Mouse (Mus musculus): ENCODE results near the gene Taf4. TPM values are rescaled to one million over a fixed set of nuclear protein-coding genes. Genes with fewer than 3 reads are reported as not detected.
A peak's percentile ranks its signal among the peaks of the same experiment; 100 is the strongest.

Gene Taf4
- polyA plus RNA-seq, 1 experiment from 2014 or later: 6.2 TPM

DNA sequence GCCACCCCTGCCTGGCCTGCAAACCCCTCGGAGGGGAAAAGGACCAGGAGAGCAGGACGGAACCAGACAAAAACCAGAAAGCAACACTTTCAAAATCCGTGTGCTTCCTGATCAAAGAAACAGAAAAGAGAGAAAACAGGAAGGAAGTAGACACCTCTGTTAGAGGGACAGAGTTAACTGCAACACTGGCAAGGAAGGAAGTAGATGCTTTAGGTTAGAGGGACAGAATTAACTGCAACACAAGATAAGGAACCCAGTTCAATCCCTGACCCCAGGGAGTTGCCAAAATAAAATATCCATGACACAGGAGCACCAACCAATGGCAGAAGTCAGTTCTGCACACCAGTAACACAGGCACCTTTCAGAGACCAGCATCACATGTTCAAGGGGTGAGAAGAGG is 42.3 kb downstream of the Taf4 start:
- Histone ChIP-seq H3K27me3 (ENCODE audit: control insufficient read depth, insufficient read depth, low read length) (no peaks in the 10 kb centered on the region), H3K4me2 (ENCODE audit: low read depth) (no peak overlapping the region), H3K9me3 (ENCODE audit: control insufficient read depth, low read length) (no peaks in the 10 kb centered on the region), H3K4me3 (ENCODE audit: low read depth, low read length) (no peak overlapping the region), H3K27ac (ENCODE audit: low read depth, low read length) (no peak overlapping the region), H3K4me1 (ENCODE audit: control insufficient read depth, insufficient read depth, low read length) (no peaks in the 10 kb centered on the region), H3K9ac (ENCODE audit: low read length) (no peak overlapping the region), H3K36me3 (ENCODE audit: control insufficient read depth, insufficient read depth, low read length) (peaks cover 7% of the 10 kb centered on the region)
- ATAC-seq (ENCODE audit: insufficient read depth, low FRiP score, low TSS enrichment) (no peak), DNase-seq (ENCODE audit: low spot score) (no peak)
- WGBS: 74% methylated on average over 3 of the region's 3 CpGs

DNA sequence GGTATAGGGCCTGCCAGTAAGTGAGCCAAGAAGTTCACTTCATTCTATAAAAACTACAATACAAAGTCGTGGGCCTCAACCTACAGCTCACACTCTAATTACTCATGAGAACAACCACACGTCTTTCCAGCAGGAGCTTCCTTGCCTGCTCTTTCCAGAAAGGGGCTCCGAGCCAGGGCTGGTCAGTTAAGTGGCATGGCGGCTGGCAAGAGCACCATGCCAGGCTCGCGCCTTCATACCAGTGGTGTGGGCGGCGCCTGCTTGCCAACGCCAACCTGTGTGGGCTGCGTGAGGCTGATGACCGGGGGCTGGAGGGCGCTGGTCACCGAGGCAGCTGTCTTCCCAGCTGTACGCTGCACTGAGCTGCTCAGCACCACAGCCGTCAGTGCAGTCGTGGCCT is 44.7 kb downstream of the Taf4 start:
- Histone ChIP-seq H3K27me3 (ENCODE audit: control insufficient read depth, insufficient read depth, low read length) (no peaks in the 10 kb centered on the region), H3K9ac (ENCODE audit: low read length) (no peak overlapping the region), H3K36me3 (ENCODE audit: control insufficient read depth, insufficient read depth, low read length) (peaks cover 7% of the 10 kb centered on the region), H3K27ac (ENCODE audit: low read depth, low read length) (no peak overlapping the region), H3K9me3 (ENCODE audit: control insufficient read depth, low read length) (no peaks in the 10 kb centered on the region), H3K4me1 (ENCODE audit: control insufficient read depth, insufficient read depth, low read length) (no peaks in the 10 kb centered on the region), H3K4me3 (ENCODE audit: low read depth, low read length) (no peak overlapping the region), H3K4me2 (ENCODE audit: low read depth) (no peak overlapping the region)
- 93% methylated on average over 16 of the region's 16 CpGs for WGBS
- no peak for DNase-seq (ENCODE audit: low spot score)
- ATAC-seq (ENCODE audit: insufficient read depth, low FRiP score, low TSS enrichment): no peak

DNA sequence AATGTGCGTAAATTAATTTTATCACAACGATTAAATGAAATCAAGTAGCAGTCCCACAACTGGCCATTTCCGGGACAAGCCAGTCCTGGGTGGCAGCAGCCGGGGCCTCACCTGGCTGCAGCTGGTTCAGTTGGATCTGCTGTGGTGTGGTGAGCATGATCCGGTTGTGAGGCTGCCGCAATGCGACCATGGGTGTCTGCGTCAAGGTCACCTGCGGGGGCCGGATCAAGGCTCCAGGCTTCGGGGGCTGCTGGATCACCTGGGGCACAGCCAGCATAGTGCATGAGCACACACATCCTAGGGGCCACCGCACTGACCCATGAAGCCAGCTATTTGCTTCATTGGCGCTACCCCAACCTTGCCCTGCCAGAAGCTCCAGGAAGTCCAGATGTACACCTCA is 47.3 kb downstream of the Taf4 start:
- WGBS: 84% methylated on average over 13 of the region's 13 CpGs
- H3K27ac ChIP-seq (ENCODE audit: low read depth, low read length): no peak overlapping the region
- H3K9ac ChIP-seq (ENCODE audit: low read length): no peak overlapping the region
- H3K4me3 ChIP-seq (ENCODE audit: low read depth, low read length): no peak overlapping the region
- H3K36me3 ChIP-seq (ENCODE audit: control insufficient read depth, insufficient read depth, low read length): peaks cover 12% of the 10 kb centered on the region
- H3K27me3 ChIP-seq (ENCODE audit: control insufficient read depth, insufficient read depth, low read length): no peaks in the 10 kb centered on the region
- H3K4me1 ChIP-seq (ENCODE audit: control insufficient read depth, insufficient read depth, low read length): no peaks in the 10 kb centered on the region
- no peak for DNase-seq (ENCODE audit: low spot score)
- ATAC-seq (ENCODE audit: insufficient read depth, low FRiP score, low TSS enrichment): no peak
- H3K9me3 ChIP-seq (ENCODE audit: control insufficient read depth, low read length): no peaks in the 10 kb centered on the region
- H3K4me2 ChIP-seq (ENCODE audit: low read depth): no peak overlapping the region

DNA sequence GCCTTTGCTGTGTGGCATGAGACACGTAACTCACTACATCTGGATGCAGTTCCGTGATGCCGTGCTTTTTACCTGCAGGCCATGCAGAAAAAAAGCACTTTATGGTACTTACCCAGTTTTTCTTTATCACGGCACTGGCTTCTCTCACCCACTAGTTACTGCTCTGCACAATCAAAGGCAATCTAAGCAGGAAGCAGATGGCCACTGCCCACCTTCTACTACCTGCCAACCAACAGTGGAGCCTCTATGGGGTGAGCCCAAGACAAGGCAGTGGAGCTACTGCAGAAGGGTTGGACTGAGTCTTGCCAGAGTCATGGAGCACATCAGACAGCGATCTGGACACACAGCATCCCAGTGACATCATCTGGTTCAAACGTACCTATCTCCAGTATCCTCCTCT is 52.4 kb downstream of the Taf4 start:
- Histone ChIP-seq H3K4me1 (ENCODE audit: control insufficient read depth, insufficient read depth, low read length) (no peaks in the 10 kb centered on the region), H3K4me3 (ENCODE audit: low read depth, low read length) (no peak overlapping the region), H3K27ac (ENCODE audit: low read depth, low read length) (no peak overlapping the region), H3K9me3 (ENCODE audit: control insufficient read depth, low read length) (no peaks in the 10 kb centered on the region), H3K36me3 (ENCODE audit: control insufficient read depth, insufficient read depth, low read length) (peaks cover 32% of the 10 kb centered on the region), H3K4me2 (ENCODE audit: low read depth) (no peak overlapping the region), H3K9ac (ENCODE audit: low read length) (no peak overlapping the region), H3K27me3 (ENCODE audit: control insufficient read depth, insufficient read depth, low read length) (no peaks in the 10 kb centered on the region)
- ATAC-seq (ENCODE audit: insufficient read depth, low FRiP score, low TSS enrichment) (no peak), DNase-seq (ENCODE audit: low spot score) (no peak)
- 93% methylated on average over 6 of the region's 6 CpGs for WGBS

DNA sequence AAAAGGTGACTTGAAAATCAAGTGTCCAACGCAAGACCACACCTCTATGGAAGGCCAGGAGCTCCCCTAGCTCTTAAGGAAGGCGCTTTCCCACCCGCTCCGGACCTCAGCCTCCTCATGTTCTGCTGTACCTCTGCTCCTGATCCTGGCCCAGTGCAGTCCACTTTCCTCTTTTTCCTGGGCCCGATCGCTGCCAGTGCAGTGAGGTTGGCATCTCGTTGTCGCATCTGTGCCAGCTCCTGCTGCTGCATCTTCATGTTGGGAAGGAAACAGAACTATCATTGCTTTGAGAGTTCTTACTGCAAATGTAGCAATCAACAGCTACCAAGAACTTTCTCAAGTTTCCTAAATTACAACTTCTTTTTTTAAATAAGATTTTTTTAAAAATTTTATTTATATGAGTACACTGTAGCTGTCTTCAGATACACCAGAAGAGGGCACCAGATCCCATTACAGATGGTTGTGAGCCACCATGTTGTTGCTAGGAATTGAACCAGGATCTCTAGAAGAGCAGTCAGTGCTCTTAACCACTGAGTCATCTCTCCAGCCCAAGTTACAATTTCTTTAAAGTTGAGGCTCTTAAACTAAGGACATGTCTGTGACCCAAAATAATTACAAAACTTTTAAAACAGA is 55.3 kb downstream of the Taf4 start:
- H3K27ac ChIP-seq (ENCODE audit: low read depth, low read length): no peak overlapping the region
- no peaks in the 10 kb centered on the region for H3K9me3 ChIP-seq (ENCODE audit: control insufficient read depth, low read length)
- WGBS: 92% methylated on average over 8 of the region's 8 CpGs
- H3K4me2 ChIP-seq (ENCODE audit: low read depth): no peak overlapping the region
- H3K4me3 ChIP-seq (ENCODE audit: low read depth, low read length): no peak overlapping the region
- ATAC-seq (ENCODE audit: insufficient read depth, low FRiP score, low TSS enrichment): no peak
- H3K4me1 ChIP-seq (ENCODE audit: control insufficient read depth, insufficient read depth, low read length): no peaks in the 10 kb centered on the region
- no peak overlapping the region for H3K9ac ChIP-seq (ENCODE audit: low read length)
- no peak for DNase-seq (ENCODE audit: low spot score)
- H3K27me3 ChIP-seq (ENCODE audit: control insufficient read depth, insufficient read depth, low read length): no peaks in the 10 kb centered on the region
- peaks cover 32% of the 10 kb centered on the region for H3K36me3 ChIP-seq (ENCODE audit: control insufficient read depth, insufficient read depth, low read length)

DNA sequence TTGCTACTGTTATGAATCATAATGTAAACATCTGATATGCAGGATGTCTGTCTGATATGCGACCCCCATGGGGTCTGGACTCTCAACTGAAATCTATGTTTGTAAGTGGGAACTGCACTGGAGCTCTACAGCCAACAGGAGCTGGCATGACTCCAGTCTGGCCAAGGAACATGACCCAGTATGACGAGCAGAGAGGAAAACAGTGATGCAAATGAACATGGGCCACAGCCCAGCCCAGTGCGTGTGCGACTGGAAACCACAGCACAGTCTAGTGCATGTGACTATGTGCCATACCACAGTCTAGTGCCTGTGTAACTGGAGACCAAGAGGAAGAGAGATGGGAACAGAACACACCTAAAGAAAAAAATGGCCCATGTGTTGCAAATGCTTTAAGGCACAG is 56.4 kb downstream of the Taf4 start:
- Histone ChIP-seq H3K4me2 (ENCODE audit: low read depth) (no peak overlapping the region), H3K36me3 (ENCODE audit: control insufficient read depth, insufficient read depth, low read length) (peaks cover 30% of the 10 kb centered on the region), H3K27ac (ENCODE audit: low read depth, low read length) (no peak overlapping the region), H3K9me3 (ENCODE audit: control insufficient read depth, low read length) (no peaks in the 10 kb centered on the region), H3K9ac (ENCODE audit: low read length) (no peak overlapping the region), H3K27me3 (ENCODE audit: control insufficient read depth, insufficient read depth, low read length) (no peaks in the 10 kb centered on the region), H3K4me1 (ENCODE audit: control insufficient read depth, insufficient read depth, low read length) (no peaks in the 10 kb centered on the region), H3K4me3 (ENCODE audit: low read depth, low read length) (no peak overlapping the region)
- WGBS: 90% methylated on average over 4 of the region's 4 CpGs
- no peak for ATAC-seq (ENCODE audit: insufficient read depth, low FRiP score, low TSS enrichment)
- no peak for DNase-seq (ENCODE audit: low spot score)

DNA sequence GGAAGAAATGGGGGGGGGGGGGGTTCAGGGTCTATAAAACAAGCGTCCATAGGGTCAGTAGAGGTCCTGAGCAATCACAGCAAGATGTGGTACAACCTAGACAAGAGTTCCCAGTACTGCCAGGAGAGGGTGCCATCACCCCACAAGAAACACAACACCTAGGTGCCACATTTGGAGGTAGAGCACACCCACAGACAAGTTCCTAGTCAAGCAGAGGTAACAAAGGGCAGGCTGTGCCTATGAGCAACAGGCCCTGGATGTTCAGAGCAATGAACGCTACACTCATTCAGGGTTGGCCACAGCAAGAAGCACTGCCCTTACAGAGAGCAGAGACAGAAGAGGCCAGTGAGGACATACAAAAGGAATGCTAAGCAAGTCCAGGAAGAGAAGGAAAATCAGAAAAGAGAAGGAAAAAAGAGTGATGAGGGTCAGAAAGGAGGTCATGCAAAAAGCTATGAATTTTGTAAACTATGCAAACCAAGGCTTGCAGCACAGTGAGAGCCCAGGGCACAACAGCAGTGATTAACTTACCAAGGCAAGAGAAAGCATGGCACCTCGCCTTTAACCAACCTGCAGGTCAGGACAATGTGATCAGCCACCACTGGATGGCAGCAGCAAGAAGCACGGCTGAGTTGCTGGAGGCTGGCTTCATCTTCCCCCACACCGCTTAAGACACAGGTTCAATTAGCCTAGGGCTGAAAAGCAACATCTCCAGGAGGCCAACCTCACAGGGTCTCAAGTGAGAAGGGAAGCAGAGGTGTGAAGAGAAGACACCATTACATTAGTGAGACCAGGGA is 59.4 kb downstream of the Taf4 start:
- Histone ChIP-seq H3K27me3 (ENCODE audit: control insufficient read depth, insufficient read depth, low read length) (no peaks in the 10 kb centered on the region), H3K9ac (ENCODE audit: low read length) (no peak overlapping the region), H3K9me3 (ENCODE audit: control insufficient read depth, low read length) (no peaks in the 10 kb centered on the region), H3K4me3 (ENCODE audit: low read depth, low read length) (no peak overlapping the region), H3K4me2 (ENCODE audit: low read depth) (no peak overlapping the region), H3K4me1 (ENCODE audit: control insufficient read depth, insufficient read depth, low read length) (peaks cover 13% of the 10 kb centered on the region), H3K27ac (ENCODE audit: low read depth, low read length) (no peak overlapping the region), H3K36me3 (ENCODE audit: control insufficient read depth, insufficient read depth, low read length) (peaks cover 18% of the 10 kb centered on the region)
- ATAC-seq (ENCODE audit: insufficient read depth, low FRiP score, low TSS enrichment) (peak; percentile 39; the same call in 1 of the 2 replicates), DNase-seq (ENCODE audit: low spot score) (peak; percentile 58)
- WGBS: 38% methylated on average over 5 of the region's 5 CpGs

DNA sequence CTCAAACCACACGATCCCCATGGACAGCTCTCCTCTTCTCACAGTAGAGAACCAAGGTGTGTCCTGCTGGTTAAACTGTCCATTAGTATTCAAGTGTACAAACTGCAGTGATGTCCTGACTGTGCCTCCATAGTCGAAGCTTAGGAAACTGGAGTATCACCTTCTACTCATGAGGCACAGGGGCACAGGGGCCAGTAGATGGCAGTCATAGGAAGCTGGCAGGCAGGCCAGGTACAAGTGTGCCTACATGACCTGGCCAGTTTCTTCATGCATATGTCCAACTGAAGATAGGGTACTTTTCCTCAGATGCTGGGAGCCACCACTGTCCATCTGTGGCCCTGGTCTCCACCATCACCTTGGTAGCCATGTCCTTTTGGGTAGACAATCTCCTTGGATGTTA is 62.2 kb downstream of the Taf4 start:
- no peak overlapping the region for H3K4me2 ChIP-seq (ENCODE audit: low read depth)
- WGBS: 73% methylated on average over 2 of the region's 2 CpGs
- ATAC-seq (ENCODE audit: insufficient read depth, low FRiP score, low TSS enrichment): no peak
- H3K9ac ChIP-seq (ENCODE audit: low read length): no peak overlapping the region
- no peak overlapping the region for H3K4me3 ChIP-seq (ENCODE audit: low read depth, low read length)
- peaks cover 6% of the 10 kb centered on the region; the same call in 1 of the 2 replicates for H3K36me3 ChIP-seq (ENCODE audit: control insufficient read depth, insufficient read depth, low read length)
- peaks cover 13% of the 10 kb centered on the region for H3K4me1 ChIP-seq (ENCODE audit: control insufficient read depth, insufficient read depth, low read length)
- no peak for DNase-seq (ENCODE audit: low spot score)
- H3K9me3 ChIP-seq (ENCODE audit: control insufficient read depth, low read length): no peaks in the 10 kb centered on the region
- H3K27ac ChIP-seq (ENCODE audit: low read depth, low read length): no peak overlapping the region
- no peaks in the 10 kb centered on the region for H3K27me3 ChIP-seq (ENCODE audit: control insufficient read depth, insufficient read depth, low read length)

DNA sequence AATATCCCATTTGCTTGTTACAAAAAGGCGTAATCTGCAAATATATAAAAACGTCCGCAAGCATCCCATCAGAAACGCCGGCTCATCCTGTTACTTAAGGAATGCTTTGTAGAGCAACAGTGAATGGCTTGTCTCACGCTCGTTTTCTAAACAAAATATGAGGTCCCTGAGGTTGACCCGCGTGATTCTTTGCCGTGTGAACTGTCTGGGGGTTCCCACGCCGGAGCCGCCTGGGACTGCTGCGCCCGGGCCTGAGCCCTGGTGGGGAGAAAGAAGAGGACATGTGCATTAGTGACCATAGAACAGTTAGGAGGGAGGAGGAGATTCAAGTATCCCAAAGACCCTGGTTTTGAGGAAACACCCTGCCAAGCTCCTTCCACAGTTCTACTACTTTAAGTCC is 63.1 kb downstream of the Taf4 start:
- Histone ChIP-seq H3K36me3 (ENCODE audit: control insufficient read depth, insufficient read depth, low read length) (peaks cover 6% of the 10 kb centered on the region; the same call in 1 of the 2 replicates), H3K9ac (ENCODE audit: low read length) (no peak overlapping the region), H3K4me3 (ENCODE audit: low read depth, low read length) (no peak overlapping the region), H3K4me2 (ENCODE audit: low read depth) (no peak overlapping the region), H3K9me3 (ENCODE audit: control insufficient read depth, low read length) (no peaks in the 10 kb centered on the region), H3K4me1 (ENCODE audit: control insufficient read depth, insufficient read depth, low read length) (peaks cover 13% of the 10 kb centered on the region), H3K27ac (ENCODE audit: low read depth, low read length) (peak overlapping the region; percentile 11; the same call in 1 of the 2 replicates), H3K27me3 (ENCODE audit: control insufficient read depth, insufficient read depth, low read length) (no peaks in the 10 kb centered on the region)
- peak; percentile 53 for ATAC-seq (ENCODE audit: insufficient read depth, low FRiP score, low TSS enrichment)
- DNase-seq (ENCODE audit: low spot score): peak; percentile 31
- 35% methylated on average over 15 of the region's 15 CpGs for WGBS
